Mouse (Mus musculus): ENCODE results near the gene Gm28372. TPM values are rescaled to one million over a fixed set of nuclear protein-coding genes. Genes with fewer than 3 reads are reported as not detected.

Gm28372 gene
- polyA plus RNA-seq, 1 experiment from 2014 or later, result not detected

- Histone ChIP-seq H3K9ac (ENCODE audit: low read depth, low read length) (no peak overlapping the region), H3K27me3 (replicated peaks; ENCODE audit: control insufficient read depth, insufficient read depth, low read length) (no peaks in the 10 kb centered on the region), H3K4me2 (ENCODE audit: low read depth, low read length) (no peak overlapping the region), H3K36me3 (ENCODE audit: control insufficient read depth, insufficient read depth, low read length) (peaks cover 45% of the 10 kb centered on the region), H3K9me3 (ENCODE audit: control insufficient read depth, low read length) (no peaks in the 10 kb centered on the region), H3K4me3 (ENCODE audit: low read depth, low read length) (no peak overlapping the region), H3K4me1 (ENCODE audit: control insufficient read depth, insufficient read depth, low read length) (no peaks in the 10 kb centered on the region), H3K27ac (replicated peaks; ENCODE audit: low read depth, low read length) (no peak overlapping the region)
- no peak for DNase-seq (ENCODE audit: low spot score)
- ATAC-seq (ENCODE audit: low read depth), result no peak
- WGBS, result 94% methylated on average over 1 of the region's 1 CpGs
Measured at GRCm38 (mm10) chr2:130436769-130437168, 31.7 kb downstream of the Gm28372 start.

- peaks cover 65% of the 10 kb centered on the region for H3K36me3 ChIP-seq (ENCODE audit: control insufficient read depth, insufficient read depth, low read length)
- ATAC-seq (ENCODE audit: low read depth) (no peak), DNase-seq (ENCODE audit: low spot score) (no peak)
- H3K27me3 ChIP-seq (replicated peaks; ENCODE audit: control insufficient read depth, insufficient read depth, low read length), result no peaks in the 10 kb centered on the region
- H3K27ac ChIP-seq (replicated peaks; ENCODE audit: low read depth, low read length), result no peak overlapping the region
- H3K4me1 ChIP-seq (ENCODE audit: control insufficient read depth, insufficient read depth, low read length), result no peaks in the 10 kb centered on the region
- 100% methylated on average over 3 of the region's 3 CpGs for WGBS
- H3K4me3 ChIP-seq (ENCODE audit: low read depth, low read length), result no peak overlapping the region
- H3K4me2 ChIP-seq (ENCODE audit: low read depth, low read length), result no peak overlapping the region
- no peak overlapping the region for H3K9ac ChIP-seq (ENCODE audit: low read depth, low read length)
- H3K9me3 ChIP-seq (ENCODE audit: control insufficient read depth, low read length), result no peaks in the 10 kb centered on the region
Measured at GRCm38 (mm10) chr2:130438861-130439260, 33.8 kb downstream of the Gm28372 start.

- no peak for DNase-seq (ENCODE audit: low spot score)
- Histone ChIP-seq H3K4me2 (ENCODE audit: low read depth, low read length) (no peak overlapping the region), H3K4me1 (ENCODE audit: control insufficient read depth, insufficient read depth, low read length) (no peaks in the 10 kb centered on the region), H3K36me3 (ENCODE audit: control insufficient read depth, insufficient read depth, low read length) (peaks cover 74% of the 10 kb centered on the region), H3K27ac (replicated peaks; ENCODE audit: low read depth, low read length) (no peak overlapping the region), H3K9ac (ENCODE audit: low read depth, low read length) (no peak overlapping the region), H3K4me3 (ENCODE audit: low read depth, low read length) (no peak overlapping the region), H3K27me3 (replicated peaks; ENCODE audit: control insufficient read depth, insufficient read depth, low read length) (no peaks in the 10 kb centered on the region), H3K9me3 (ENCODE audit: control insufficient read depth, low read length) (no peaks in the 10 kb centered on the region)
- ATAC-seq (ENCODE audit: low read depth), result no peak
- 93% methylated on average over 4 of the region's 4 CpGs for WGBS
Measured at GRCm38 (mm10) chr2:130439840-130440480, 34.9 kb downstream of the Gm28372 start.

- 90% methylated on average over 10 of the region's 10 CpGs for WGBS
- peaks cover 80% of the 10 kb centered on the region for H3K36me3 ChIP-seq (ENCODE audit: control insufficient read depth, insufficient read depth, low read length)
- H3K9ac ChIP-seq (ENCODE audit: low read depth, low read length), result no peak overlapping the region
- H3K4me1 ChIP-seq (ENCODE audit: control insufficient read depth, insufficient read depth, low read length), result no peaks in the 10 kb centered on the region
- DNase-seq (ENCODE audit: low spot score), result no peak
- no peaks in the 10 kb centered on the region for H3K27me3 ChIP-seq (replicated peaks; ENCODE audit: control insufficient read depth, insufficient read depth, low read length)
- no peak overlapping the region for H3K4me3 ChIP-seq (ENCODE audit: low read depth, low read length)
- H3K27ac ChIP-seq (replicated peaks; ENCODE audit: low read depth, low read length), result no peak overlapping the region
- H3K9me3 ChIP-seq (ENCODE audit: control insufficient read depth, low read length), result no peaks in the 10 kb centered on the region
- ATAC-seq (ENCODE audit: low read depth), result no peak
- no peak overlapping the region for H3K4me2 ChIP-seq (ENCODE audit: low read depth, low read length)
Measured at GRCm38 (mm10) chr2:130442162-130442561, 37.1 kb downstream of the Gm28372 start.

- H3K27me3 ChIP-seq (replicated peaks; ENCODE audit: control insufficient read depth, insufficient read depth, low read length), result no peaks in the 10 kb centered on the region
- H3K36me3 ChIP-seq (ENCODE audit: control insufficient read depth, insufficient read depth, low read length), result peaks cover 19% of the 10 kb centered on the region
- no peak overlapping the region for H3K4me2 ChIP-seq (ENCODE audit: low read depth, low read length)
- DNase-seq (ENCODE audit: low spot score) (no peak), ATAC-seq (ENCODE audit: low read depth) (no peak)
- peaks cover 15% of the 10 kb centered on the region for H3K4me1 ChIP-seq (ENCODE audit: control insufficient read depth, insufficient read depth, low read length)
- H3K27ac ChIP-seq (replicated peaks; ENCODE audit: low read depth, low read length), result no peak overlapping the region
- no peak overlapping the region for H3K9ac ChIP-seq (ENCODE audit: low read depth, low read length)
- no peaks in the 10 kb centered on the region for H3K9me3 ChIP-seq (ENCODE audit: control insufficient read depth, low read length)
- H3K4me3 ChIP-seq (ENCODE audit: low read depth, low read length), result no peak overlapping the region
Measured at GRCm38 (mm10) chr2:130448449-130448848, 43.4 kb downstream of the Gm28372 start.

GRCm38 (mm10) chr2:130449021-130449793, 44.2 kb downstream of the Gm28372 start:
- Histone ChIP-seq H3K4me3 (ENCODE audit: low read depth, low read length) (peak overlapping the region; percentile 65), H3K36me3 (ENCODE audit: control insufficient read depth, insufficient read depth, low read length) (peaks cover 11% of the 10 kb centered on the region; the same call in 1 of the 2 replicates), H3K27me3 (replicated peaks; ENCODE audit: control insufficient read depth, insufficient read depth, low read length) (no peaks in the 10 kb centered on the region), H3K4me1 (ENCODE audit: control insufficient read depth, insufficient read depth, low read length) (peaks cover 15% of the 10 kb centered on the region), H3K9me3 (ENCODE audit: control insufficient read depth, low read length) (no peaks in the 10 kb centered on the region), H3K9ac (ENCODE audit: low read depth, low read length) (peak overlapping the region; percentile 85), H3K4me2 (ENCODE audit: low read depth, low read length) (peak overlapping the region; percentile 75), H3K27ac (replicated peaks; ENCODE audit: low read depth, low read length) (peak overlapping the region; percentile 84; the same call in 1 of the 2 replicates)
- ATAC-seq (ENCODE audit: low read depth) (peak; percentile 19; the same call in 1 of the 2 replicates), DNase-seq (ENCODE audit: low spot score) (peak; percentile 62)
- WGBS, result 10% methylated on average over 17 of the region's 17 CpGs

- H3K4me3 ChIP-seq (ENCODE audit: low read depth, low read length), result peak within 1 kb of the TSS; percentile 65
- H3K27ac ChIP-seq (replicated peaks; ENCODE audit: low read depth, low read length), result peak within 1 kb of the TSS; percentile 84
- 2% methylated on average over 11 of the region's 50 CpGs for whole genome bisulfite sequencing
- peak within 1 kb of the TSS; percentile 85 for H3K9ac ChIP-seq (ENCODE audit: low read depth, low read length)
- H3K4me1 ChIP-seq (ENCODE audit: control insufficient read depth, insufficient read depth, low read length), result peaks cover 15% of the 10 kb centered on the region
- no peaks in the 10 kb centered on the region for H3K27me3 ChIP-seq (replicated peaks; ENCODE audit: control insufficient read depth, insufficient read depth, low read length)
- peaks cover 6% of the 10 kb centered on the region; the same call in 1 of the 2 replicates for H3K36me3 ChIP-seq (ENCODE audit: control insufficient read depth, insufficient read depth, low read length)
- DNase-seq (ENCODE audit: low spot score), result peak; percentile 95
- peak within 1 kb of the TSS; percentile 75 for H3K4me2 ChIP-seq (ENCODE audit: low read depth, low read length)
- no peaks in the 10 kb centered on the region for H3K9me3 ChIP-seq (ENCODE audit: control insufficient read depth, low read length)
- ATAC-seq (ENCODE audit: low read depth), result peak; percentile 98
Measured at GRCm38 (mm10) chr2:130449794-130450433, 44.9 kb downstream of the Gm28372 start, which contains the start of gene Ptpra. Gene Ptpra, plus strand, starts transcription at chr2:130450278.

GRCm38 (mm10) chr2:130450434-130450796, 45.4 kb downstream of the Gm28372 start:
- WGBS, result 1% methylated on average over 17 of the region's 47 CpGs
- Histone ChIP-seq H3K27ac (replicated peaks; ENCODE audit: low read depth, low read length) (peak overlapping the region; percentile 84), H3K4me3 (ENCODE audit: low read depth, low read length) (peak overlapping the region; percentile 65), H3K36me3 (ENCODE audit: control insufficient read depth, insufficient read depth, low read length) (peaks cover under 1% of the 10 kb centered on the region; the same call in 1 of the 2 replicates), H3K9me3 (ENCODE audit: control insufficient read depth, low read length) (no peaks in the 10 kb centered on the region), H3K4me1 (ENCODE audit: control insufficient read depth, insufficient read depth, low read length) (peaks cover 15% of the 10 kb centered on the region), H3K27me3 (replicated peaks; ENCODE audit: control insufficient read depth, insufficient read depth, low read length) (no peaks in the 10 kb centered on the region), H3K9ac (ENCODE audit: low read depth, low read length) (peak overlapping the region; percentile 85), H3K4me2 (ENCODE audit: low read depth, low read length) (peak overlapping the region; percentile 75)
- DNase-seq (ENCODE audit: low spot score), result peak; percentile 70
- peak; percentile 86 for ATAC-seq (ENCODE audit: low read depth)
